Mouse (Mus musculus): ENCODE results near the gene Trak1.
A peak's percentile ranks its signal among the peaks of the same experiment; 100 is the strongest.

The Trak1 gene

GRCm38 (mm10) chr9:121297171-121298064, at the start of gene Trak1:
Gene Trak1, plus strand, starts transcription at chr9:121297502.
- no peak for DNase-seq (ENCODE audit: low read depth, low spot score)

DNA sequence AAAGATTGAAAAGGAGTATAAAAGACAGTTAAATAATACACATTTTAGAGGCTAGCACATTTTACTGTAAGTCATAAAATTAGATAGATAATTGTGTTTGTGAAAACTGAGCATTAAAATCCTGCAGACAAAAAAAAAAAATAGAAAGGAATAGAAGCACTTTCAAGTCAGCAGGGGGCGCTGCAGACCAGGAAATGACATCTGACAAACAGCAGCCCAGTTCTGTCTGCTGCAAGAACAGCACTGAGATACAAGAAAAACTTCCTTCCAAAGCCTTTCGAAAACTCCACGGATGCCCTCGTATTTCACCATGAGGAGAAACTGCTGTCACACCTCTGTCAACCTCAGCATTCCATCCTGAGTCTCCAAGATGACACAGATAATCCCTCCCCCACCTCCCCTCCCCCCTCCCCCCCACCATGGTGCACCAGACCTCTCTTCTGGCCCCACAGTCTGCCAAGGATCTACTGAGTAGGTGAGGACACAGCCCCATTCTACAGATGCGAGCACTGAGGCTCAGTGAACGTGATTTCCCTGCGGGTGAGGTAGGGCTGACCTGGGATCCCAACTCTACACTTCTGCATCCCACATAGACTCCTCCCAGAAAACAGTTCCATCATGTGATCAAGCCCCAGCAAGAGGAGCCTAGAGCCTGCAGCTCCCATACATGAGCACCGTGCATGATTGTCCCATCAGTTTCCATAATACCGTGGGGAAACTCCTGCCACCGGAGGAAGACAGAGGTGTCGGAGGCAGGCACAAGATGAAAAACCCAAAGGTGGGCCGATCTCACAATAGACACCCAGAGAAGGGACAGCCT, 49.1 kb upstream of the Trak1 start:
- peak; percentile 40 for DNase-seq (ENCODE audit: low read depth, low spot score)

DNA sequence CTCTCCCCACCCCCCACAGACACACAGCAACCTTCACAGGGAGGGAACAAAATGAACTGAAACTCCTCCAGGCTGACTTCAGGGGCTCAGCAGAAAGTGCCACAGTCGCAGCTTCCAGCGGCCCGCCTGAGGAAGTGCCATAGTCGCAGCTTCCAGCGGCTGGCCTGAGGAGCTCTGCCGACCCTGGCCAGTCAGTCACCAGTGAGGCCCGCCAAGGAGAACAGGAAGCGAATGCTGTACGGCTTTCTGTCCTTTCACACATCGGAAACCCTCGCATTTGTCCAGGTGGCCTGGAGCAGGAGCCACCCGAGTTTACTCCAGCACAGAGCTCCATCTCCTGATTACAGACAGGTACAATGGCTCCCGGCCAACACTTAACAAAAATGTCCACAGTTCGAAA, 47.5 kb upstream of the Trak1 start:
- DNase-seq (ENCODE audit: low read depth, low spot score): no peak

DNA sequence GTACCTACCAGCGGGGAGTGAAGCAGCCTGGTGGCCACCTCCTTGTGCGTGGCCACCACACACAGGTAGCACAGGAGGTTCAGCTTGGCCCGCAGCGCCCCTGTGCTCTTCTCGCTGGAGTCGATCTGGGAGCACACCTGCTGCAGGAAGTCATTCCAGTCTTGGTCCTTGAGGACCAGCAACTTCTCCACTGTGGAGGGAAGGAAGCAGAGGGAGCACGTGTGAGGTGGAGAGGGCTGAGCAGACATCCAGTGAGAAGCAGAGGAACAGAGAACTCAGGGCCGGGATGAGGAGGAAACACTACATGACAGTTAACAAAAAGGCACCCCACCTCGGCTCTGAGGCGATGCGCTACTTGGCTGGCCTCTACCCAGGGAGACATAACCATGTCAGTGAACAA, 46.4 kb upstream of the Trak1 start:
- DNase-seq (ENCODE audit: low read depth, low spot score): no peak

DNA sequence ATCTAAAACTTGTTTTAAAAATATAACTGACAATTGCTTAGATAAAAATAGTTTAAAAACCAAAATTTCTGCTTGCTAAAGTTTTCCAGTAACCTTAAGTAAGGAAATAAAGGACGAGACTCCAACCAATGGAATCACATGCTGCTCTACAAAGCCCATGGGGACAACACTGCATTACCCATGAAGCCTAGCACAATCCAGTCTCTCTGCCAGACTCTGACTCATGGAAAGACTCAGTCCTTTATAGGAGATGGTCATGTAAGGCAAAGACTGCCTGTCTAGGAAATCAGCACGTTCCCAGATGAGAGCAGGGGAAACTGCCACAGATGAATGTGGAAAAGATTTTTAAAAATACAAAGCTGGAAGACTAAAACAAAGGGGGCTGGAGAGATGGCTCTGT, 43.3 kb upstream of the Trak1 start:
- no peak for DNase-seq (ENCODE audit: low read depth, low spot score)

DNA sequence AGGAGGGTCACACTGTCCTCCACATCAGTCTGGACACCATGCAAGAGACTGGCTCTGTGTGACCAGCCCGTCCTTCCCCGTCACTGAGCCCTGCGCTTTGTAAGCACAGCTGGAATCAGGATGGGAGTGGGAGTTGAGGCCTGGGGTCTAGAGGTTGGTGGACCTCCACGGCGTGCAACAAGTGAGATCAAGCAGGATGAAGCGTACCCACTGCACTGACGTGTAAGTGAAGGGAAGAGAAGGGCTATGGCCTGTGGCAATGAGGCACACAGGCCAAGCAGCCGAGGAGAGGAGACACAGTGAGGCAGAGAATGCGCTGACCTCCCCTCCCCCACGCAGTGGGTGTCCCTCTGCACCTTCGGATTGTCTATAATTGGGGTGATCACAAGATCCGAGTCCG, 42.5 kb upstream of the Trak1 start:
- no peak for DNase-seq (ENCODE audit: low read depth, low spot score)

DNA sequence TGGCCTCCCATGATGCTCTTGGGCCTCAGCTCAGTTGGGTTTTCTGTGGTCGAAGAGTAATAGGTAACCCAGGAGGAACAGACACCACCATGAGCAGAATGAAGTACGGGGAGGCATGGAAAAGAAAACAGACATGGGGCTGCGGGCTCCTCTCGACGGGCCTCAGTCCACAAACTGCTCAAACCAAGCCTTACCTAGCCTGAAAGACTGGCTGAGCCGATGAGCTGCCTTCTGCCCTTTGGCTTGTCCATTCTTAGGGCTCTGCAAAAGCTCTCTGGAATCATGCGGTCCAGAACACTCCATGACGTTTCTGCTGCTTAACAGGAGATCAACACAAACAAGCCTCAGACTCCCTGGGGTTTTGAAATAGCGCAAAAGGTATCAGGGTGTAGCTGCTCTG, 40.2 kb upstream of the Trak1 start:
- DNase-seq (ENCODE audit: low read depth, low spot score): no peak

- no peak for DNase-seq (ENCODE audit: low read depth, low spot score)
Measured at GRCm38 (mm10) chr9:121265307-121265706, 32.0 kb upstream of the Trak1 start.

GRCm38 (mm10) chr9:121271149-121271548, 26.2 kb upstream of the Trak1 start:
- DNase-seq (ENCODE audit: low read depth, low spot score): no peak

GRCm38 (mm10) chr9:121271561-121271960, 25.7 kb upstream of the Trak1 start:
- DNase-seq (ENCODE audit: low read depth, low spot score): no peak

DNA sequence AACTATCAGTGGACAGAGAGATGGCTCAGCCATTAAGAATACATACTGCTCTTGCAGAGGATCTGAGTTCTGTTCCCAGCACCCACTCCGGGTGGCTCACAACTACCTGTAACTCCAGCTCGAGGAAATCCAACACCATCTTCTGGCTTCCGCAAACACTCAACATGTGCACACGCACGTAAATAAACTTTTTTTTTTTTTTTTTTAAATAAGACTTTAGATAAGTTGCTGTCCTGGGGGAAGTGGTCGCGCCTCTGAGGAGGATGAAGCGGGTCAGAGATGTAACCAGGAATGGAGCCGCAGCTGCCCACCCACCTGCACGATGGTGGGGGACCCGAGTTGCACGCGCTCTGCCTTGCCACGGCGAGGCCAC, 20.6 kb upstream of the Trak1 start:
- DNase-seq (ENCODE audit: low read depth, low spot score): no peak

- peak; percentile 81 for DNase-seq (ENCODE audit: low read depth, low spot score)
Measured at GRCm38 (mm10) chr9:121277118-121278060, 19.9 kb upstream of the Trak1 start, which contains the start of gene Ulk4. Gene Ulk4, minus strand, starts transcription at chr9:121277197.

DNA sequence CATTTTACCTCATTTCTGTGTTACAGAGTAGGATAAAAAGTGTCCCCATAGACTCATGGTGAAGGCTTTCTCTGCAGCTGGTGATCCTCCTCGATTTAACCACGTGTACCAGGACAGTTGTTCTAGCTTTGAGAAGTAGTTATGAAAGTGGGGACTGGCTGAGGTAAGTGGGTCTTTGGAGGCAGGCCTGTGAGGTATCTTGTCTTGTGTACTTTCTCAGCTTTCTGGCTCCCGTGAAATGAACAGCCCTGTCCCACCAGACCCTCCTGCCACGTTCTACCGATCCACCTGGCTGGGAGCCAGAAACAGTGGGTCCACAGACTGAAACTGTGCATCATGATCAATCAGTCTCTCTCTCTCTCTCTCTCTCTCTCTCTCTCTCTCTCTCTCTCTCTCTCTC, 18.1 kb upstream of the Trak1 start:
- no peak for DNase-seq (ENCODE audit: low read depth, low spot score)

GRCm38 (mm10) chr9:121281891-121282290, 15.4 kb upstream of the Trak1 start:
- no peak for DNase-seq (ENCODE audit: low read depth, low spot score)

DNA sequence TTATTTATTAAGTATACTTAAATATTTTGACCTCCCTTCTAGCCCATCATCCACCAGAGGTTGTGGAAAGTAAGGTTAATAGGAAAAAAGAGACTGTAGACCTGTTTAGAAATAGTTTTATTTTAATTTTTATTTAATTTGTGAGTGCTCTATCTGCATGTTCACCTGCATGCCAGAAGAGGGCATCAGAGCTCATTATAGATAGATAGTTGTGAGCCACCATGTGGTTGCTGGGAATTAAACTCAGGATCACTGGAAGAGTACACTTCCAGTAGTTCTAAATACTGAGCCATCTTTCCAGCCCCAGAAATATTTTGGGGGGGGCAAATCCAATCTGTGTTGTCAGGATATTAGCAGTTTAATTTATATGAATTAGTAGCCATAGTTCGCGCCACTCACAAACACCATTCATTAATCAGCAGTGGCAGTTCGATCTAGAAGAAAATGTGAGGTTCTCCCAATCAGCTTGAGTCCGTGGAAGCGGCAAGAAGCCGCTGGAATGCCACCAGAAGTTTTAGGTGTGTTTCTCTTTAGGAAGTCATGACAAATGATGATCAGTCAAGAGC, 13.6 kb upstream of the Trak1 start:
- DNase-seq (ENCODE audit: low read depth, low spot score): no peak

GRCm38 (mm10) chr9:121284422-121284821, 12.9 kb upstream of the Trak1 start:
- no peak for DNase-seq (ENCODE audit: low read depth, low spot score)

- no peak for DNase-seq (ENCODE audit: low read depth, low spot score)
Measured at GRCm38 (mm10) chr9:121285341-121286324, 11.7 kb upstream of the Trak1 start.

DNA sequence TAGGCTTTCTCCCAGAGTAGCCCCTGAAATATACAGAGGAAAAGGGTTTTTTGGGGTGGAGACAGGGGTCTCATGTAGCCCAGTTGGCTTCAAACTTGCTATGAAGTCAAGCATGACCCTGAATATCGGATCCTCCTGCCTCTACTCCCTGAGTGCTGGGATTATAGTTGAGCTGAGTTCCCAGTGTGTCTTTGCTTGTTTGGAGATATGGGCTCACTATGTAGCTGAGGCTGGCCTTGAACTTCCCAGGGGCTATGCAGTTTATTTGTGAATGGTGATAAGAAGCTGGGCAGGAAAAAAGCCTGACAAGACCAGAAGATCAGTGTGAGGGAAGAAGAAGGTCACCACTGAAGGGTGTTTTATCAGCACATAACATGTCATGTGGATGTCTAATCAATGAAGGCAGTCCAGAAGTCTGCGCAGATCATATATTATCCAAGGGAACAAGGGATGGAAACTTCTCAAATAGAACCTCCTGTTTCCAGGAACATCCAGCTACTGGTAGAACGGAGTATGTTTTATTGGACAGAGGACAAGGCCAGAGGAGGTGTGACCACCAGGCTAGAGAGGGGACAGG, 10.9 kb upstream of the Trak1 start:
- DNase-seq (ENCODE audit: low read depth, low spot score): no peak

DNA sequence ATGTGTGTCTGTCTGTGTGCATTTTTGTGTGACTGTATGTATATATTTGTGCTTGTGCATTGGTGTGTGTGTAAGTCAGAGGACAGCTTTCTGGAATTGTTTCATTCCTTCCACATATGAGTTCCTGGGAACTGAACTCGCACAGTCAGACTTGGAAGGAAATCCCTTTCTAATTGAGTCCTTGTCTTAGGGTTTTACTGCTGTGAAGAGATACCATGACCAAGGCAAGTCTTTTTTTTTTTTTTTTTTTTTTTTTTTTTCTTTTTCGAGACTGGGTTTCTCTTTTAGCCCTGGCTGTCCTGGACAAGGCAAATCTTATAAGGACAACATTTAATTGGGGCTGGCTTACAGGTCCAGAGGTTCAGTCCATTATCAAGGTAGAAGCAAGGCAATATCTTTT, 6.0 kb upstream of the Trak1 start:
- no peak for DNase-seq (ENCODE audit: low read depth, low spot score)

- no peak for DNase-seq (ENCODE audit: low read depth, low spot score)
Measured at GRCm38 (mm10) chr9:121293187-121293586, 4.1 kb upstream of the Trak1 start.

Measured in WW6 (cell line).